Mouse (Mus musculus) liver, adult 2 months (tissue): ENCODE results near the gene Arhgap1. TPM values are rescaled to one million over a fixed set of nuclear protein-coding genes. Genes with fewer than 3 reads are reported as not detected.

ENCODE experiments used
- DNase-seq: peaks from one replicate; pipeline ENCODE4 v3.0.0-alpha.2; 2011; ENCODE audit warnings: low read depth, low spot score; ENCODE audit errors: extremely low read depth
- H3K27ac ChIP-seq: fragments of 200-500 bp; replicated peaks from 2 replicates; pipeline ENCODE4 v1.5.1; 2012; ENCODE audit warnings: low read depth, mild to moderate bottlenecking, control low read depth, inconsistent platforms, low read length; ENCODE audit not compliant: insufficient read depth
- H3K27me3 ChIP-seq: fragments of 200-500 bp; 2 replicates; pipeline ENCODE4 v1.6.1; 2012; ENCODE audit warnings: mild to moderate bottlenecking, moderate library complexity, low read length, inconsistent platforms; ENCODE audit not compliant: control insufficient read depth, insufficient read depth
- H3K36me3 ChIP-seq: fragments of 200-500 bp; 2 replicates; pipeline ENCODE4 v1.6.1; 2012; ENCODE audit warnings: low read length, inconsistent platforms; ENCODE audit not compliant: control insufficient read depth, insufficient read depth
- H3K4me1 ChIP-seq: fragments of 200-500 bp; 2 replicates; pipeline ENCODE4 v1.6.1; 2011; ENCODE audit warnings: low read length; ENCODE audit not compliant: control insufficient read depth, insufficient read depth
- H3K4me3 ChIP-seq: fragments of 200-500 bp; 2 replicates; pipeline ENCODE4 v1.5.1; 2011; ENCODE audit warnings: low read depth, mild to moderate bottlenecking, control low read depth, low read length, moderate library complexity; ENCODE audit not compliant: insufficient read depth
- H3K79me2 ChIP-seq: fragments of 200-500 bp; 2 replicates; pipeline ENCODE4 v1.6.1; 2012; ENCODE audit warnings: inconsistent platforms, mild to moderate bottlenecking, low read length, moderate library complexity; ENCODE audit not compliant: control insufficient read depth, insufficient read depth
- H3K9ac ChIP-seq: fragments of 200-500 bp; 2 replicates; pipeline ENCODE4 v1.6.1; 2012; ENCODE audit warnings: low read depth, mild to moderate bottlenecking, control low read depth, inconsistent platforms, low read length
- CTCF ChIP-seq: fragments of 200-500 bp; IDR thresholded peaks from 2 replicates; pipeline ENCODE4 v1.5.1; 2011; ENCODE audit warnings: low read depth, low read length, control low read depth
- POLR2A ChIP-seq: fragments of 200-500 bp; IDR thresholded peaks from 2 replicates; pipeline ENCODE4 v1.6.1; 2011; ENCODE audit warnings: low read length, control low read depth; ENCODE audit not compliant: insufficient read depth; ENCODE audit errors: extremely low read depth
- WGBS: fragments of 180-500 bp; shearing (Covaris S2); methylation state at CpG from one replicate; pipeline ENCODE4 v1.1.7; 2018; 5-methylcytosine and 5-hydroxymethylcytosine counted together
- polyA plus RNA-seq: library from polyadenylated mRNA; depleted of rRNA; stranded (reverse); fragments of >200 nt; gene quantifications from 2 replicates; pipeline ENCODE4 v1.2.3, GENCODE M21; 2012
- total RNA-seq: library from RNA; depleted of rRNA; stranded (reverse); fragments of >200 nt; gene quantifications from 2 replicates; pipeline ENCODE4 v1.2.3, GENCODE M21; 2014

Gene Arhgap1
- total and polyA plus RNA-seq, 2 experiments = 6.5 to 18.7 TPM

- no peak overlapping the region for H3K4me3 ChIP-seq
- H3K4me1 ChIP-seq = peaks cover 8% of the 10 kb centered on the region
- no peak for DNase-seq
- H3K36me3 ChIP-seq = peaks cover 14% of the 10 kb centered on the region
- TF ChIP-seq POLR2A = no peak
- TF ChIP-seq CTCF = no peak
- H3K79me2 ChIP-seq = peaks cover 9% of the 10 kb centered on the region; the same call in 1 of the 2 replicates
- H3K27me3 ChIP-seq = no peaks in the 10 kb centered on the region
- no peak overlapping the region for H3K27ac ChIP-seq
- WGBS = 62% methylated on average over 1 of the region's 1 CpGs
- no peak overlapping the region for H3K9ac ChIP-seq
Measured at GRCm38 (mm10) chr2:91699225-91699624, 49.6 kb downstream of the Arhgap1 start.

GRCm38 (mm10) chr2:91701366-91701765 lies 51.7 kb downstream of the Arhgap1 start:
- TF ChIP-seq CTCF (no peak), POLR2A (no peak)
- H3K36me3 ChIP-seq = peaks cover 13% of the 10 kb centered on the region
- no peak overlapping the region for H3K27ac ChIP-seq
- WGBS = 95% methylated on average over 2 of the region's 2 CpGs
- H3K4me3 ChIP-seq = no peak overlapping the region
- H3K9ac ChIP-seq = no peak overlapping the region
- H3K27me3 ChIP-seq = no peaks in the 10 kb centered on the region
- peaks cover 6% of the 10 kb centered on the region for H3K4me1 ChIP-seq
- peaks cover 11% of the 10 kb centered on the region; the same call in 1 of the 2 replicates for H3K79me2 ChIP-seq
- no peak for DNase-seq

GRCm38 (mm10) chr2:91705736-91706135 lies 56.1 kb downstream of the Arhgap1 start:
- Histone ChIP-seq H3K27me3 (no peaks in the 10 kb centered on the region), H3K79me2 (peaks cover 12% of the 10 kb centered on the region; the same call in 1 of the 2 replicates), H3K4me1 (peaks cover 8% of the 10 kb centered on the region), H3K36me3 (peaks cover 11% of the 10 kb centered on the region; the same call in 1 of the 2 replicates), H3K9ac (no peak overlapping the region), H3K27ac (no peak overlapping the region), H3K4me3 (no peak overlapping the region)
- no peak for TF ChIP-seq CTCF
- TF ChIP-seq POLR2A = no peak
- WGBS = 84% methylated on average over 6 of the region's 6 CpGs
- DNase-seq = no peak

- Histone ChIP-seq H3K9ac (no peak overlapping the region), H3K27me3 (no peaks in the 10 kb centered on the region), H3K36me3 (peaks cover 11% of the 10 kb centered on the region; the same call in 1 of the 2 replicates), H3K4me1 (peaks cover 8% of the 10 kb centered on the region), H3K4me3 (no peak overlapping the region), H3K27ac (no peak overlapping the region), H3K79me2 (peaks cover 11% of the 10 kb centered on the region; the same call in 1 of the 2 replicates)
- DNase-seq = no peak
- no peak for TF ChIP-seq CTCF
- no peak for TF ChIP-seq POLR2A
Measured at GRCm38 (mm10) chr2:91706456-91706855, 56.8 kb downstream of the Arhgap1 start.

- DNase-seq = no peak
- H3K27me3 ChIP-seq = no peaks in the 10 kb centered on the region
- H3K79me2 ChIP-seq = peaks cover 17% of the 10 kb centered on the region; the same call in 1 of the 2 replicates
- no peak overlapping the region for H3K9ac ChIP-seq
- peaks cover 11% of the 10 kb centered on the region; the same call in 1 of the 2 replicates for H3K36me3 ChIP-seq
- no peak overlapping the region for H3K4me3 ChIP-seq
- TF ChIP-seq POLR2A (no peak), CTCF (no peak)
- H3K4me1 ChIP-seq = peaks cover 8% of the 10 kb centered on the region
- H3K27ac ChIP-seq = no peak overlapping the region
- 90% methylated on average over 6 of the region's 6 CpGs for WGBS
Measured at GRCm38 (mm10) chr2:91708361-91708760, 58.7 kb downstream of the Arhgap1 start.
